Comparison of ENCODE assay signal across 22 mouse cellular contexts in the genomic region with DNA sequence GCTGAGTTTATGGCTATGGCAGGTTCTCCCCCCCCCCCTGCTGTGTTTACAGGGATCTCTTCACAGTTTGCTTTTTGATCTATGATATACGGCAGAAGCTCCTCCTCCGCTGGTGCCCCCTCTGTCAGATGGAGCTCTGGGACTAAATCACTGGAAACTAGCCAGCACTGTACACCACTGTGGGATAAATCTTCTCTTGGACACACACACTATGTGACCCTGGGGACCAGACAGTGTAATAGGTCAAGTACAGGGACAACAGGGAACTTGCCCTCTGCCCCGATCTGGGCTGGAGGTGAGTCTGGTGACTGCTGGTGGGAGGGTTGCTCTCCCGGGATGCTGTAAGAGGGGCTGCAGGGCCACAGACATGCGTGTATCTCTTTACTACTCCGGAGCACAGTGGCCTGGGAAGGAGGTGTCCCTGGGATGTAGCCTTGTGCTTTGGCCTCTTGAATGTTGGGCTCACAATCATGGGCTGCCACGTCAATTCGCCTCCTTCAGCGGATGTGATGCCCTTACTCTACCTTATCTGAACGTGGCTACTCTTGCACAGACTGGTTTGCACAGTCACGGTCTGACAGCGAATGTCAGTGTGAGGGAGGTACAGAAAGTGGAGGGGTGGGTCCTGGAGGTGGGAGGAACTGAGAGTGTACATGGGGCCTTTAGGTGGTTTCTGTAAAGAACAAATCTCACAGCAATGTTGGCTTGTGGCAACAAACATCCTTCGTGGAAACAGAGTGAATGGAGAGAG.
DNase-seq lines count a peak whose midpoint lies in the region; ATAC-seq and TF ChIP-seq lines count a peak whose summit lies in the region.
"Had no signal": no experiment of that assay in that cellular context is flagged by ENCODE, and none has a peak within 500 bp of the region (broad histone marks: within the 10 kb centered on the region; RNA-seq: fewer than 3 reads in every experiment).

No protein-coding gene starts in this region.

- 32% methylated on average over 13 of the region's 13 CpGs for WGBS in kidney, postnatal 0 days
- WGBS in kidney, embryonic 16.5 days: 29% methylated on average over 13 of the region's 13 CpGs
- WGBS in hindbrain, embryonic 14.5 days: 76% methylated on average over 13 of the region's 13 CpGs

- peaks cover 8% of the 10 kb centered on the region; the same call in 1 of the 2 replicates for H3K4me1 ChIP-seq in kidney, postnatal 0 days (replicated peaks; ENCODE audit: insufficient read depth, low read length)
- H3K4me1 ChIP-seq in kidney, embryonic 16.5 days (ENCODE audit: insufficient read depth, low read length): peaks cover 11% of the 10 kb centered on the region
- H3K4me1 ChIP-seq in G1E (ENCODE audit: insufficient read depth, low read depth, low read length): no peaks in the 10 kb centered on the region
- peaks cover 7% of the 10 kb centered on the region for H3K4me1 ChIP-seq in hindbrain, embryonic 14.5 days (replicated peaks; ENCODE audit: control insufficient read depth, insufficient read depth, low read length)

- no peaks in the 10 kb centered on the region for H3K36me3 ChIP-seq in kidney, postnatal 0 days (ENCODE audit: insufficient read depth, low read length)
- H3K36me3 ChIP-seq in kidney, embryonic 16.5 days (ENCODE audit: insufficient read depth, low read length): no peaks in the 10 kb centered on the region
- no peaks in the 10 kb centered on the region for H3K36me3 ChIP-seq in G1E (replicated peaks)
- no peaks in the 10 kb centered on the region for H3K36me3 ChIP-seq in hindbrain, embryonic 14.5 days (replicated peaks; ENCODE audit: control insufficient read depth, insufficient read depth)
- H3K36me3 ChIP-seq: heart, embryonic 13.5 days; liver, embryonic 15.5 days; neural tube, embryonic 13.5 days had no signal

- peaks cover 4% of the 10 kb centered on the region; the same call in 1 of the 2 replicates for H3K27me3 ChIP-seq in kidney, postnatal 0 days (ENCODE audit: insufficient read depth, low read length)
- H3K27me3 ChIP-seq in kidney, embryonic 16.5 days (ENCODE audit: insufficient read depth, low read length): peaks cover 22% of the 10 kb centered on the region
- H3K27me3 ChIP-seq in G1E (ENCODE audit: insufficient read depth, low read length): no peaks in the 10 kb centered on the region
- no peaks in the 10 kb centered on the region for H3K27me3 ChIP-seq in hindbrain, embryonic 14.5 days (ENCODE audit: control insufficient read depth, insufficient read depth, low read length)

- H3K27ac ChIP-seq in kidney, postnatal 0 days: no peak overlapping the region
- no peak overlapping the region for H3K27ac ChIP-seq in kidney, embryonic 16.5 days (ENCODE audit: low read length)
- no peak overlapping the region for H3K27ac ChIP-seq in hindbrain, embryonic 14.5 days
- H3K27ac ChIP-seq: heart, embryonic 13.5 days; hindbrain, postnatal 0 days; left cerebral cortex, adult 2 months; liver, embryonic 15.5 days; neural tube, embryonic 13.5 days had no signal

- H3K9me3 ChIP-seq in kidney, postnatal 0 days (replicated peaks; ENCODE audit: low read length): no peaks in the 10 kb centered on the region
- H3K9me3 ChIP-seq in kidney, embryonic 16.5 days (ENCODE audit: low read length): no peaks in the 10 kb centered on the region
- H3K9me3 ChIP-seq in G1E (replicated peaks): peaks cover 89% of the 10 kb centered on the region
- no peaks in the 10 kb centered on the region for H3K9me3 ChIP-seq in hindbrain, embryonic 14.5 days (ENCODE audit: control insufficient read depth, low read length)
- H3K9me3 ChIP-seq: heart, embryonic 13.5 days; liver, embryonic 15.5 days; megakaryocyte, embryonic 14.5 days; neural tube, embryonic 13.5 days had no signal

- no peak for TF ChIP-seq CTCF in kidney, postnatal 0 days (IDR thresholded peaks at IDR 0.05; ENCODE audit: low read depth)
- TF ChIP-seq CTCF in G1E (IDR thresholded peaks at IDR 0.05; ENCODE audit: low read depth, low read length): no peak

- ATAC-seq in kidney, postnatal 0 days (replicated peaks; ENCODE audit: low FRiP score, low read depth): no peak; the same call in 1 of the 2 replicates
- ATAC-seq in kidney, embryonic 16.5 days (ENCODE audit: low FRiP score, low TSS enrichment): no peak
- ATAC-seq in G1E (ENCODE audit: extremely low read depth, insufficient number of reproducible peaks, low FRiP score, poor library complexity, severe bottlenecking): no peak
- ATAC-seq in granulocyte monocyte progenitor cell, adult 5-6 weeks (replicated peaks; ENCODE audit: poor library complexity, severe bottlenecking): 0 out of 2 replicates have a peak, but pooled peaks have one; percentile 32
- ATAC-seq in hindbrain, embryonic 14.5 days (ENCODE audit: low FRiP score): no peak
- ATAC-seq: hindbrain, postnatal 0 days had no signal

- no peak overlapping the region for H3K4me3 ChIP-seq in kidney, postnatal 0 days (replicated peaks; ENCODE audit: low read depth, low read length)
- H3K4me3 ChIP-seq in kidney, embryonic 16.5 days (ENCODE audit: low read length): no peak overlapping the region
- H3K4me3 ChIP-seq in G1E (ENCODE audit: low read depth, low read length): 0 out of 2 replicates have a peak overlapping the region, but pooled peaks have one; percentile 8
- H3K4me3 ChIP-seq in hindbrain, embryonic 14.5 days (replicated peaks; ENCODE audit: low read length): no peak overlapping the region
- H3K4me3 ChIP-seq: heart, embryonic 13.5 days; left cerebral cortex, adult 2 months; liver, embryonic 15.5 days; megakaryocyte, embryonic 14.5 days; neural tube, embryonic 13.5 days had no signal

- H3K9ac ChIP-seq in kidney, postnatal 0 days (ENCODE audit: low read depth, low read length): no peak overlapping the region
- H3K9ac ChIP-seq in kidney, embryonic 16.5 days (replicated peaks; ENCODE audit: low read length): no peak overlapping the region
- no peak overlapping the region for H3K9ac ChIP-seq in hindbrain, embryonic 14.5 days
- H3K9ac ChIP-seq: heart, embryonic 13.5 days; liver, embryonic 15.5 days; neural tube, embryonic 13.5 days had no signal

- peak; percentile 17 for DNase-seq in kidney, postnatal 0 days (ENCODE audit: low spot score)
- no peak for DNase-seq in G1E (ENCODE audit: low spot score)
- peak; percentile 71 for DNase-seq in mesoderm, embryonic 11.5 days (ENCODE audit: low read depth, low spot score)
- DNase-seq in right cerebral cortex, adult 18-20 months: no peak
- no peak for DNase-seq in hindbrain, embryonic 14.5 days (ENCODE audit: low spot score)
- DNase-seq: adrenal gland, adult 2 months; B cell, adult 2 months; cerebellum, adult 9-11 months; heart, adult 18-20 months; kidney, adult 11 months; kidney, postnatal 25 days; layer of hippocampus, adult 9-11 months; left cerebral cortex, postnatal 4 days; lung, postnatal 10 days had no signal

- no peak overlapping the region for H3K4me2 ChIP-seq in kidney, postnatal 0 days (ENCODE audit: low read length)
- H3K4me2 ChIP-seq in kidney, embryonic 16.5 days (replicated peaks; ENCODE audit: low read depth, low read length): no peak overlapping the region
- no peak overlapping the region for H3K4me2 ChIP-seq in hindbrain, embryonic 14.5 days (replicated peaks)
- H3K4me2 ChIP-seq: heart, embryonic 13.5 days; liver, embryonic 15.5 days; neural tube, embryonic 13.5 days had no signal

Comparison
In these comparisons a context has a peak if more than half of its experiments do, and no peak if none do; other contexts are left out.
1. DNase-seq: peak in kidney, postnatal 0 days (single experiment) and mesoderm, embryonic 11.5 days (single experiment); none in G1E (single experiment), right cerebral cortex, adult 18-20 months (single experiment) and hindbrain, embryonic 14.5 days (single experiment).